Mouse (Mus musculus): Measurements from ENCODE around the gene Ube2g2.

DNA sequence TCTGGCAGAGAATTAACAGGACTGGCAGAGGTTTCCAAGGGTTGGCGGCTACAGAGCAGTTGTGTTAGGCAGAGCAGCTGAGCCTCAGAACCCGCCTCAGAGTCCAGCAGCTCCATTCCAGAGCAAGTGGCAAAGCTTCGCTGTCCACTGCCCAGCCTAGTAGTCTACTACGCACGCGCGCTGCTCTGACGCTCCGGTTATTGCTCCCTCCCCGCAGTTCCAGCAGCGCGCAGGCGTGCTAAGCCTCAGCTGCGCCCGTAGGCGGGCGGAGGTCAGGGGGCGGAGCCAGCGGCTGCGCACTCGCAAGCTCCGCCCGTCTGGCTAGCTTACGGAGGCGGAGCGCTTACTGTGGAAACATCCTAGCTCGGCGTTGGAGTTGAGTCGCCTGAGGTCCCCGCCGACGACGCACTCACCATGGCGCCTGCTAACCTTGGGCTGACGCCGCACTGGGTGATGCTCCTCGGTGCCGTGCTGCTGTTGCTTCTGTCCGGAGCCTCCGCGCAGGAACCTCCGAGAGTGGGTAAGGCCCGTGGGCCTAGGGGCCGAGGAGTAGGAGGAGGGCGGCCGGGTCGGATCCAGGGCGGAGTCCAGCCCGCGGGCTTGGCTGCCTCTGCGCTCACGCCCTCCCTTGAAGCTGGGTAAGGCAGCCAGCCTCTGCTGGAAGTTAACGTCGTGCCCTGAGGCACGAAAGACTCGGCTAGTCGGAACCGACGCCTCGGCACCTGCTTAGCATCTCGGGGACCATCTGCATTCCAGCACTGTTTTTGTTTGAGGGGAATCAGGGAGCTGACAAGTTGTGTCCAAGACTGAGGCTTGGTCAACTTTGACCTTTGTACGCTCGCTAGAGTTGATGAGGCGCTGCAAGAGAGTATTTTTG lies 40.4 kb upstream of the Ube2g2 start, which contains the start of gene Pttg1ip:
- TF ChIP-seq CTCF (IDR thresholded peaks at IDR 0.05; ENCODE audit: insufficient read depth, low read depth, low read length), result no peak
- peak; percentile 99 for TF ChIP-seq POLR2A (IDR thresholded peaks at IDR 0.05; ENCODE audit: insufficient read depth, low read depth, low read length)
